Mouse (Mus musculus) forelimb bud, embryonic 11.5 days (tissue): ENCODE measurements around the gene Kdf1.

Experiments
- DNase-seq: peaks from one replicate; pipeline ENCODE4 v3.0.0-alpha.2; 2012; ENCODE audit warnings: low read depth, low spot score

Gene Kdf1

GRCm38 (mm10) chr4:133553448-133554330 is 34.9 kb downstream of the Kdf1 start:
- no peak for DNase-seq

- DNase-seq = no peak
These were observed 38.4 kb downstream of the Kdf1 start for GRCm38 (mm10) chr4:133557041-133557717.

GRCm38 (mm10) chr4:133559846-133560245 is 41.1 kb downstream of the Kdf1 start:
- no peak for DNase-seq

- DNase-seq = no peak
These were observed 42.9 kb downstream of the Kdf1 start for GRCm38 (mm10) chr4:133561622-133562021.

GRCm38 (mm10) chr4:133563123-133563571 is 44.4 kb downstream of the Kdf1 start:
- DNase-seq = no peak

GRCm38 (mm10) chr4:133567251-133567650 is 48.5 kb downstream of the Kdf1 start:
- DNase-seq = no peak

GRCm38 (mm10) chr4:133569291-133570065 is 50.7 kb downstream of the Kdf1 start:
- DNase-seq = no peak

GRCm38 (mm10) chr4:133570066-133570466 is 51.3 kb downstream of the Kdf1 start:
- DNase-seq = no peak

GRCm38 (mm10) chr4:133574070-133574842 is 55.5 kb downstream of the Kdf1 start, which contains the start of gene Gpatch3:
Gene Gpatch3, plus strand, starts transcription at chr4:133574745.
- peak; percentile 93 for DNase-seq

- no peak for DNase-seq
These were observed 56.1 kb downstream of the Kdf1 start for GRCm38 (mm10) chr4:133574843-133575202.

- DNase-seq = no peak
These were observed 59.2 kb downstream of the Kdf1 start for GRCm38 (mm10) chr4:133577983-133578382.
